Mouse (Mus musculus) stomach, postnatal 0 days (tissue): ENCODE measurements around the gene Rex1bd. TPM values are rescaled to one million over a fixed set of nuclear protein-coding genes. Genes with fewer than 3 reads are reported as not detected.

Experiments used
- ATAC-seq: fragments of 200-750 bp; cut with Nextera tagmentation; 2 replicates; pipeline ENCODE4 v1.8.0; 2017; ENCODE audit not compliant: low FRiP score, low TSS enrichment
- DNase-seq: peaks from one replicate; pipeline ENCODE4 v3.0.0-alpha.2; 2016; ENCODE audit warnings: low spot score
- H3K27ac ChIP-seq: fragments of 300-500 bp; sonication (generic); replicated peaks from 2 replicates; pipeline ENCODE4 v1.5.1; 2014; ENCODE audit warnings: mild to moderate bottlenecking, control low read depth
- H3K27me3 ChIP-seq: fragments of 300-500 bp; sonication (generic); 2 replicates; pipeline ENCODE4 v1.6.1; 2014; ENCODE audit warnings: low read length; ENCODE audit not compliant: control insufficient read depth, insufficient read depth
- H3K36me3 ChIP-seq: fragments of 300-500 bp; sonication (generic); 2 replicates; pipeline ENCODE4 v1.6.1; 2014; ENCODE audit warnings: low read length, mixed read lengths; ENCODE audit not compliant: control insufficient read depth, insufficient read depth
- H3K4me1 ChIP-seq: fragments of 300-500 bp; sonication (generic); replicated peaks from 2 replicates; pipeline ENCODE4 v1.6.1; 2014; ENCODE audit warnings: antibody characterized with exemption; ENCODE audit not compliant: control insufficient read depth, insufficient read depth
- H3K4me2 ChIP-seq: fragments of 300-500 bp; sonication (generic); replicated peaks from 2 replicates; pipeline ENCODE4 v1.6.1; 2014; ENCODE audit warnings: low read depth, mild to moderate bottlenecking, control low read depth, moderate library complexity
- H3K4me3 ChIP-seq: fragments of 300-500 bp; sonication (generic); 2 replicates; pipeline ENCODE4 v1.5.1; 2014; ENCODE audit warnings: low read depth, low read length, control low read depth
- H3K9ac ChIP-seq: fragments of 300-500 bp; sonication (generic); 2 replicates; pipeline ENCODE4 v1.6.1; 2014; ENCODE audit warnings: mild to moderate bottlenecking, low read length, control low read depth, mixed read lengths
- H3K9me3 ChIP-seq: fragments of 300-500 bp; sonication (generic); 2 replicates; pipeline ENCODE4 v1.6.1; 2016; ENCODE audit warnings: low read length; ENCODE audit not compliant: control insufficient read depth
- CTCF ChIP-seq: IDR thresholded peaks from 2 replicates; pipeline ENCODE4 v1.5.1; 2016; ENCODE audit warnings: antibody characterized with exemption, low read depth, mild to moderate bottlenecking, moderate library complexity
- EP300 ChIP-seq: optimal IDR thresholded peaks from 2 replicates; pipeline ENCODE3; 2016; ENCODE audit warnings: antibody characterized with exemption
- WGBS: fragments of 180-500 bp; shearing (Covaris S2); extraction: QIAGEN DNeasy Blood & Tissue Kit; methylation state at CpG from one replicate; pipeline ENCODE4 v1.1.7; 2014; 5-methylcytosine and 5-hydroxymethylcytosine counted together
- polyA plus RNA-seq: library from polyadenylated mRNA; unstranded; fragments of >200 nt; fragmentation: Nextera tagmentation; extraction: Ambion mirVana; gene quantifications from 2 replicates; pipeline ENCODE4 v1.2.1, GENCODE M21; 2015

The Rex1bd gene
- polyA plus RNA-seq, 1 experiment from 2014 or later: 122 TPM

DNA sequence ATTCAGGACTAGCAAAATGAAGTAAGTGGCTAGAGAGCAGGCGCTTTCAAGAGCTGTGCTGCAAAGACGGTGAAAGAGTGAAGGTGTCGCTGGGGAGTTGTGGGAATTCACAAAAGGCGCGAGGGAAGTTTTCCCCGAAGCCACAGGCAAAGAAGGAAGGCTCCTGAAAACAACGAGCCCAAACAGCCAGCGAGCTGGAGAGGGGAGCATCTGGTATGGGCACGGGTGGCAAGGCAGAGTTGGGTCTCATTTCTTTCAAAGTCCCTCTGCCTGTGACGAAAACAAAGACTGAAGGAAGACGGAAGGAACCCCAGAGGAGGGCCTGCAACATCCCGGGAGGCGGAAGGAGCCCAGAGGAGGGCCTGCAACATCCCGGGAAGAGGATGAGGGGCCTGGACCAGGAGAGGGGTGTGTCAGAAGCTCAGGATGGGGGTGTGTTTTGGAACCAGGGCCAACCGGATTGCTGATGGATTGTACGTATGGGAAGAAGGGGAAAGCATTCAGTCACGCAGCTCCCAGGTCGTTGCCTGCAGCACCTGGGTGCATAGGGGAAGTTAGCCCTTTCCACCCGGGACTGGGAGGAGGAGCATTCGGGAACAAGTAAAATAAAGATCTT is 15.6 kb downstream of the Rex1bd start:
- TF ChIP-seq CTCF (no peak), EP300 (no peak)
- Histone ChIP-seq H3K27ac (no peak overlapping the region), H3K9ac (no peak overlapping the region), H3K36me3 (no peaks in the 10 kb centered on the region), H3K4me2 (no peak overlapping the region), H3K9me3 (no peaks in the 10 kb centered on the region), H3K27me3 (peaks cover 56% of the 10 kb centered on the region), H3K4me3 (no peak overlapping the region), H3K4me1 (0 out of 2 replicates have a peak, but pooled peaks cover 4% of the 10 kb centered on the region)
- 17% methylated on average over 20 of the region's 20 CpGs for WGBS
- no peak for ATAC-seq
- DNase-seq: no peak

- no peak for TF ChIP-seq EP300
- no peak for TF ChIP-seq CTCF
- Histone ChIP-seq H3K9ac (no peak overlapping the region), H3K9me3 (no peaks in the 10 kb centered on the region), H3K4me2 (peak overlapping the region; percentile 55; the same call in 1 of the 2 replicates), H3K27ac (no peak overlapping the region), H3K4me1 (0 out of 2 replicates have a peak, but pooled peaks cover 4% of the 10 kb centered on the region), H3K4me3 (no peak overlapping the region), H3K36me3 (no peaks in the 10 kb centered on the region), H3K27me3 (peaks cover 51% of the 10 kb centered on the region)
- ATAC-seq (no peak), DNase-seq (no peak)
- WGBS: 31% methylated on average over 10 of the region's 10 CpGs
Measured at GRCm38 (mm10) chr8:70490061-70490879, 16.3 kb downstream of the Rex1bd start.

- DNase-seq: peak; percentile 28
- Histone ChIP-seq H3K4me1 (0 out of 2 replicates have a peak, but pooled peaks cover 4% of the 10 kb centered on the region), H3K36me3 (no peaks in the 10 kb centered on the region), H3K9me3 (no peaks in the 10 kb centered on the region), H3K27ac (no peak overlapping the region), H3K4me3 (peak overlapping the region; percentile 30), H3K9ac (no peak overlapping the region), H3K27me3 (peaks cover 46% of the 10 kb centered on the region), H3K4me2 (peak overlapping the region; percentile 55)
- 5% methylated on average over 29 of the region's 41 CpGs for WGBS
- TF ChIP-seq CTCF: no peak
- TF ChIP-seq EP300: no peak
- no peak for ATAC-seq
Measured at GRCm38 (mm10) chr8:70489576-70489975, 17.0 kb downstream of the Rex1bd start.

- ATAC-seq: no peak
- 7% methylated on average over 14 of the region's 14 CpGs for WGBS
Measured at GRCm38 (mm10) chr8:70488931-70489470, 17.6 kb downstream of the Rex1bd start.

DNA sequence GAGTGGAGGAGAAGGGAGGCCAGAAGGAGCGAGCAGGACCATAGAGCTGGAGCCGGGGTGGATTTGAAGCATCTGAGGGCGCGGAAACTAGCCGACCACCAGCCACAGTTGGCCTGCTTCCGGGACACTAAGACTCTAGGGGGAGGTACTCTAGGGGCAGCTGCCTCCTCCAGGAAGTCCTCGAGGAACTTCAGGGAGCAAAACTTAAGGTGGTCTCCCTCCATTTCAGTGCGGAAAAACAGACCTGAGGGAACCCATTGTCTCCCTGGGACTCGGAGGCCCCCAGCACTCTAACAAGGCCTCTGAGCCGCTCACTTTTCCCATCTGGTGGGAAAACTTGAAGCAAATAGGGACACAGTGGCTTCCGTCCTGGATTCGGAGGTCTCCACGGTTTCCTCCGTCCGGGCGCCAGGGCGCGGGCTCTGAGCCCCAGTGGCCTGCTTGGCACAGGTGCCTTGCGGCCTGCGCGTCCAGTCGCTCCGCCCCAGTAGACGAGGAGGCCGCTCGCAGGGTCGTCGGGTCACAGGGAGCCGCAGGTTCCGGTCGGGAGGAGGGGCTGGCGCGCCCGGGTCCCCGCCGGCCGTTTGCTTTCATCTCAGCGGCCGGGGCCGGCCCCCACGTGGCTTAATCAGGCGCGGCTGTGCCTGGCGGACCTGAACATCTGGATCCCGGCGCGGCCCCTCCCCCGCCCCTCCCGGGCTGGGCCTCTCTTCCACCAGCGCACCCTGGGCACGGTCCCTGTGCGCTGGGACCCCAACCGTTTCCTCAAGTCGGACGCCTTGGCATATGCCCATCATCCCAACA is 18.4 kb downstream of the Rex1bd start:
- ATAC-seq (no peak), DNase-seq (peak; percentile 47)
- WGBS: 7% methylated on average over 55 of the region's 55 CpGs
- Histone ChIP-seq H3K4me2 (peak overlapping the region; percentile 50), H3K4me1 (0 out of 2 replicates have a peak, but pooled peaks cover 4% of the 10 kb centered on the region), H3K27ac (no peak overlapping the region), H3K9me3 (no peaks in the 10 kb centered on the region), H3K4me3 (peak overlapping the region; percentile 31), H3K27me3 (peaks cover 35% of the 10 kb centered on the region; the same call in 1 of the 2 replicates), H3K9ac (peak overlapping the region; percentile 27; the same call in 1 of the 2 replicates), H3K36me3 (no peaks in the 10 kb centered on the region)
- TF ChIP-seq CTCF (no peak), EP300 (no peak)

More at GRCm38 (mm10) chr8:70488931-70489470, 17.6 kb downstream of the Rex1bd start:
- no peaks in the 10 kb centered on the region for H3K36me3 ChIP-seq
- H3K4me2 ChIP-seq: peak overlapping the region; percentile 55
- H3K4me1 ChIP-seq: 0 out of 2 replicates have a peak, but pooled peaks cover 4% of the 10 kb centered on the region
- H3K27ac ChIP-seq: no peak overlapping the region
- H3K9me3 ChIP-seq: no peaks in the 10 kb centered on the region
- DNase-seq: no peak
- peaks cover 43% of the 10 kb centered on the region for H3K27me3 ChIP-seq
- H3K4me3 ChIP-seq: peak overlapping the region; percentile 31
- H3K9ac ChIP-seq: no peak overlapping the region
- no peak for TF ChIP-seq CTCF
- TF ChIP-seq EP300: no peak
